Mouse (Mus musculus) kidney, adult 11 months (tissue): ENCODE measurements around the gene Tlx1.

Experiments used
- DNase-seq: peaks from one replicate; pipeline ENCODE4 v3.0.0; 2022

The Tlx1 gene

DNA sequence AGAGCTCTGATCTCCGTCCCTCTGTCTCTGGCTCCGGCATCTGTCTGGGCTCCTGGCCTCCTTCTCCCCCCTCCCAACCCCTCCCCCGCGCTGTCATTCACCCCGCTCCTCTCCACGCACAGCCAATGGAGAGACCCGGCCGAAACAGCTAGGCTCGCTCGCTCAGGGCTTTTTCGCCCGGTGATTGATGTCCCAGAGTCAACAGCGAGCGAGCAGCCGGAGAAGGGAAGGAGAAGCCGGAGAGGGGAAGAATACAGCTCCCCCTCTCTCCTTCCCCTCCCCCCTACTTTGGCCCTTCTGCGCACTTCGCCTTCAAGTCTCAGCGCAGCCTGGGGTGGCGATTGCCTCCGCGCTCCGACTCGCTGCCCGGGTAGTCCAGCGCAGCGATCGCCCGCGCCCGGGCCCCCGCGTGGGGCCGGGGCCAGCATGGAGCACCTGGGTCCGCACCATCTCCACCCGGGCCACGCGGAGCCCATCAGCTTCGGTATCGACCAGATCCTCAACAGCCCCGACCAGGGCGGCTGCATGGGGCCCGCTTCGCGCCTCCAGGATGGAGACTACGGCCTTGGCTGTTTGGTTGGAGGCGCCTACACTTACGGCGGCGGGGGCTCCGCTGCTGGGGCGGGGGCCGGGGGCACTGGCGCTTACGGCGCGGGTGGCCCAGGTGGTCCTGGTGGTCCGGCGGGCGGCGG, at the start of gene Tlx1:
Tlx1 (plus strand) TSS at position 191 of the 692 bp plus-strand sequence.
- no peak for DNase-seq

DNA sequence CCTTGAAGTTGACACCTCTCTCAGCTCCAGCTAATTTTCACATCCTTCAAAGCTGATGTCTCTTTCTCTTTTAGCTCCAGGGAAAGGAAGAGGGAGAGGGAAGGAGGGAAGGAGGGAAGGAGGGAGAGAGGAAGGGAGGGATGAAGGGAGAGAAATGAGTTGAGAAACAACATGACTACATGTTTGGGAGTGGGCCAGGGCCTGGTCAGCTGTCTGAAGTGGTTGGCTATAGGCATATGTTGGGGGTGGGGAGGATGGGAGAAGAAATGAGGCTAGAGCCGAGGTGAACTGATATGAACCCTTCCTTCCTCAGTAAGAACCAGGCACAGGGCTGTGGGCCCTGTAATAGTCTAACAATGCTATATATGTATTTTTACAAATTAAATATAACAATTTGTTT, 44.9 kb upstream of the Tlx1 start:
- no peak for DNase-seq

DNA sequence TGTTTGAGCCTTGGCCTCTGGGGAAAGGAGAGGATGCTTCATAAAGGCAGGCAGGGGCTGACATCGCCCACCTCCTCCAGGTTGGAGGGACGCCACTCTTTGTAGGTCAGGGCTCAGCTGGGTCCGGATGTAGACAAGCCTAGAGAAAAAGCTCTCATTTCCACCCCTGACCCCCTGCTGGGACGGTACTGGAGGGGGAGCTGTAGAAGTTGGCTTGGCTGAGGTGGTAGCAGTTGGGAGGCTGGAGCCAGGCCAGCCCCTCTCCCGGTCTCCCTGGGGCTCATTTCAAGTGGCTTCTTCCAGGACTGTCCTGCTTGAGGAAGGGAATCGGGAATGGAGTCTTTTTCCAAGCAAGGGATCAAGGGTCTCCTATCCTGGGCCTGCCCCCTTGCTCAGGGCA, 43.8 kb upstream of the Tlx1 start:
- no peak for DNase-seq

DNA sequence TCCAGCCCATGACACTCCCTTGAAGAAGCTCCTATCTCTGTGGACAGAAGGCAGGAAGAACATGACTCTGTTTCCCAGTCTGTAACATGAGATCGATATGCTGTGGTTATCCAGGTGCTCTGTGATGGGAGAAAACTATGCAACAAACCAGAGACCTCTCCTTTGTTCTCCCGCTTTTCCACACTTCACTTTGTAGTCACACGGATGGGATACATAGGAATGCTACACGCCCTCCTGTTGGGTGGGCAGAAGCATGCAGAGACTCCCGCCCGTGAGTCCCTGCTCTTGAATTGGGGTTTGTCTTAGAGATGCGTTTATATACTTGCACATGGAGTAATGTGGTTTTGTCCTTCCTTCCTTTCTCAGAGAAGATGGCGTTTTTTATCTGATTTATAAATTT, 39.8 kb upstream of the Tlx1 start:
- no peak for DNase-seq

DNA sequence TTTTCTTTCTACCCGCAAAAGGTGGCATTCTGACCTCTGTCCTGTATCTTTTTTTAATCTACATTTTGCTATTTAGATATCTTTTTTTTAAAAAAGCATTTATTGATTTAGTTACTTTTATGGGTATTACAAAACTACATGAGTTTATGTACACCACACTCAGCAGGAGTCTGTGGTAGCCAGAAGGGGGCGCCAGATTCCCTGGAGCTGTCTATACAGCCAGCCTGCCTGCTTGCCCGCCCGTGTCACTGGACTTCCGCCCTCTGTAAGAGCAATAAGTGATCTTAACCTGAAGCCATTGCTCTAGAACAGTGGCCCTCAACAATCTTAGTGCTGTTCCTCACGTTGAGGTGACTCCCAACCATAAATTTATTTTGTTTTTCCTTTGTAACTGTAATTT, 38.0 kb upstream of the Tlx1 start:
- DNase-seq = no peak

DNA sequence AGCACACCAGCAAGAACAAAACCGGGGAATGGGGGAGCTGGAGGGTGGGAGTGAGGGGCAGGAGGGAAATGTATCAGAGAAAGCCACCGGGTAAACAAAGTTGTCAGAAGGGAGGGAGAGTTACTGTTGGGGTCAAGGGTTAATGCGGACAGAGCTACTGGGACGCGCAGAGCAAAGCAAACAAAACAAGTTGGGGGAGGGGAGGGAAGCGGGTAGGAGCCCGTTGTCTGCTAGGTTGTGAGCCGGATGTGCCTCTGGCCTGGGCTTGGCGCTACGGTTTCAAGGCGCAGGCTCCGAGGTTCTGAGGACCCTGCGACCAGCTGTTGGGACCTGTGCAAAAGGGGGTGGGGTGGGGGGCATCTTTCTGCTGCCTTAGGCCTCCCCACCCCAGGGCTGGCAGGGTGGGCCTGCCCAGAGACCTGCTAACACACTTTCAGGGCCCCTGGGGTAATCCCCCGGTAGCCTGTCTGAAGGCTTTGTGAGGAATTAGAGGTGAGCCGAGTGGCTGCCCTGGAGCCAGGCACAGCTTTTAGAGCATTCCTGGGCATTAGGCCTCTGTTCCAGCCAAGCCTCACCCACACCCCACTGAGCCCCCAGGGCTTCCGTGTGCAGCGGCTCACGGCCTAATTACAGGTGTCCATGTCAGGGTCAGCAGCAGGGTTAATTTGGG, 36.6 kb upstream of the Tlx1 start:
- DNase-seq = no peak

DNA sequence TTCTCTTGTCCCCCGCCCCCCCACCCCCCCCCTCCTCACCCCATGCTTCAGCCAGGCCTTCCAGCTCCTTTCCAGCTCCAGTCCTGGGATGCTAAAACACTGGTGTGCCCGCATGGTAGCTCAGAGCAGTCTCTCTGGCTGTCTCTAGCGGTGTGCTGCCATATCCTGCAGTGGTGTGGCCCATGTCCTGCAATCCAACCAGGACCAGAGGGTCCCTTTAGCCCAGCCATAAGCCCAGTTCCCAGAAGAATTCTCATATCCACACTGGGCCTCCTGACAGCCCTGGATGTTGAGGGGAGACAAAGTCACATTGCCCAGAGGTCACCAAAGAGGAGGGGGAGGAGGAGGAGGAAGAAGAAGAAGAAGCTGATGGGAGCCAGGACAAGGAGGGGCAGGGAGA, 35.7 kb upstream of the Tlx1 start:
- no peak for DNase-seq

DNA sequence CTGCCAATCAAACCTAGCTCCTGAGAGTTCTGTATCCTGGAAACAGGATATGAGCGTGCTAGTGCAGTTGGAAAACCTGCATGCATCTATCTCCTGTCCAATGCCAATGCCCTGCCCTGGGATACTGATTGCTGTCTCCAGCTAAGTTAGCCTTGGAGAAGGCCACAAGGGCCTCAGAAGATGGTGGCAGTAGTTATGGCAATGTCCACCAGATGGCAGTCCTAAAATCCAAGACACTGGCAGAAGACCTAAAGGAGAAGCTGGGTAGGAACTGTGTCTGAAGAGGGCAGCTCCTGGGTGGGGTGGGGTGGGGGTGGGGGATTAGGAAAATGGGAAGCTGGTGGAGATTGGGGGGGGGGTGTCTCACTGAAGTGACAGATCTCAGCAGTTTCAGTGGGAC, 33.7 kb upstream of the Tlx1 start:
- DNase-seq = peak; percentile 19

DNA sequence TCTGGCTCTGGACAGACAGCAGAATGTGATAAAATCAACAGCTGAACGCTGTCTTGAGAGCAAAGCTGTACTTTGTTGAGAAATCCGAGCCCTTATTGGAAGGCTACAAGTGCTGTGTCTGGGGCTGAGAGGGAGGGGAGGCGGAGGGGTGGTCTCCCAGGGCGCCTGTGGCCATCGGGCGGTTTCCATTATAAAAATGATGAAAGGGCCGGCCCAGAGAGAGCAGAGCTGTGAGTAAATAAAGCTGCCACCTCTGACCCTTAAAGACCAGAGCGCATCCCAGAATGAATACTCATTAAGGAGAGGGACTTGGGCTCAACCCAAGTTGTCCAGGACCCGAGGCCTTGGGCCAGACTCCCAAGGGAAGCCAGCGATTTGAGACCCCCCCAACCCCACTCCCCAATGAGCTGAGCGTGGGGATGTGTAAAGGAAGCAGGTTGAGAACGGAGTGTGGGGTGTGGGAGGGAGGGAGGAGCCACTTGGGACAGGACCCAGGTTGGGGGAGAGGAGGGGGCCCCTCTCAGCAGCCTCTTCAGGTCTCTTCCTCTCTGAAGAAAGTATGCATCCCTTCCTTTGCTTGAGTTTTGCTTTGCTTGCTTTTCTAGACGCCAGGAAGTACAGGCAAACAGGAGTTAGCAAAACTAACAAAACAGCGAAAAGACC, 18.4 kb upstream of the Tlx1 start:
- DNase-seq = no peak

DNA sequence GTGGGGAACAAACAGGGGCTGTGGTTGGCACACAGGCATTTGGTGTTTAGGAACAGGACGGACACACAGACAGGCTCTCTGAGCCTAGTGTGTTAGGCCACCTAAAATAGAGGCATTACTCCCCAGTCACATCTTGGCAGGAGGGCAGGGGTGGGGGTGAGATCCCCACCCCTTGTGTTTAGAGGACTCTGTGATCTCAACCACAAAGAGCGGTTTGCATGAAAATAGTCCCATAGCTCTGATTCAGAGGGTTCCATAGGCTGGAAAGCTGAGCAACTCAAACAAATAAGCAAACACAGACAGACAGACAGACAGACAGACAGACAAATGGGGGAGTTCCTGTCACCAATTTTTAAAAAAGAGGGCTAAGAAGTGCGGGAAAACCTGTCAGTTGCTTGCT, 7.9 kb upstream of the Tlx1 start:
- no peak for DNase-seq

DNA sequence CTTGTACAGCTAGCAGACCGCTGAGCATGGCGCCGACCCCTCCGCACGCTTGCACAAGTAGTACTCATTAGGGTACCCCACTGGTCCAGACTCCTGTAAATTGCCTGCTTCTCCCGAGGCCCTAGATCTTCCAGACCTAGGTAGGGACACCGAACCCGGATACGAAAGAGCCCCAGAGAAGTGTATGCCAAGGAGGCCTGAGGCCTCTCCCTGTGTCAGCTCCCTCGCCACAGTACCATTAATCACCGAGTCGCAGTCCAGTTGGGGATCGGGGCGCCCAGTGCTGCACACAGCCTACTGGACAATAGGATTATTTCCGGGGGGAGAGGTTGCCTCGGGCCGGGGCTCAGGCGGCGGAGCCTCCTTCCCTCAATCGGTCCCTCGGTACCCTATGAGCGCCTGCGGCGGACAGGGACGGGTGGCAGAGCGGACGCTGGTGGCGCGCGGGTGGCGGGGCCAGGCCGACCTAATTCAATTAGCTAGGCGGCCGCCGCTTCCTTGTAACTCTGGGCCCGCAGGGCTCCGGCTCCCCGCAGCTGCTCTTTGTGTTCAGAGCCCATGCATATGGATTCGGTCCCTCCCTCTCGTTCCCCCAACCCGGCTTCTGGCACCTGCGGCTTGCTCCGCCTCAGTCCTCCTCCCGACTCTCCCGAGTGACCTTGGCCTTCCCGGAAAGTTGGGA, 7.1 kb upstream of the Tlx1 start:
- DNase-seq = no peak

DNA sequence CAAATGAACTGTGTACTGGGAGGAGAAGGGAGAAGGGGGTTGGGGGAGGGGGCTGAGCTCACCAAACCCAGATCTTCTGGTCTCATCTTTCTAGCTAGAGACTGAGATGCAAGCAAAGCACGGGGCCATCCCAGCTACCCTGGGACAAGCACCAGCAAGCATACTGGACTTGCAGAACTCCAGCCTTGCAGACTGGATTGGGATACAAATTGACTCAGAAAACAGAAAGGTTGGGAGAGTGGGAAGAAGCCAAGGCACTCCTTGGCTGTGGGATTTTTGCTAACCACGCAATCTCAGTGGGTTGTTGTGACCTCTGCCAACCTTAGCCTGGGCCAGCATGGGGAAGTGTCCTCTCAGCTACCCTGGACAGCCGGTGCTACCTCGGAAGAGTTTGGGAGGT, 3.4 kb upstream of the Tlx1 start:
- DNase-seq = no peak

DNA sequence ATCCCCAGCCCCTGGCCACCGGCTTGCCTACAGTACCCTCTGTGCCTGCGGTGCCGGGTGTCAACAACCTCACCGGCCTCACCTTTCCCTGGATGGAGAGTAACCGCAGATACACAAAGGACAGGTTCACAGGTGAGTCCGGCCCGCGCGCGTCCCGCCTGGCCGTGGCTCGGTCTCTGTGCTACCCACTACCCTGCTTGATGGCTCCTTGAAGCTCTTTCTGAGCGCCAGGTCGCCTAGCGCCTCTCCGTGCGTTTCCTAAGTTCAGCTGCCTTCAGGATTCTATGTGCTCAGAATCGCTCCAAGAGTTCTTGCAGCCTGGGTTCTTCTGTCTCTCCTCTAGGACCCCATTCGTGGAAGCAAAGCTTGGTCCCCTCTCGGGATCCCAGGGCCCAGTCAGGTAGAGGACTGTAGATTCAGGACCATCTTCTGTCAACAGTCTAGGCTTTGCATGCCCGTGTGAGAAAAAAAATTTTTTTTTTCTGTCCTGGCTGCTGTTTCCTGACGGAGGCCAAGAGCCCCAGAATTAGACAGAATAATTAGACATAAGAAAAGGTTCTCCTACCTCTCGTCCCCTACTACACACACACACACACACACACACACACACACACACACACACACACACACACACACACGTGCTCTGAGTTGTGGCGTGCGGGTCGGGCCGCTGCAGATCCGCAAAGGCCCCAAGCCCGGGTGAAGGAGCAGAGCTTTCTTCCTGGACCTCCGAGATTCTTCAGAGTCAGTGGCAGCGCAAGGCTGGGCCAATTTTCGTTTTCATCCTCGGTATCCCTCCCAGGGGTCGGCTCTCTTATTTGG, 1.1 kb downstream of the Tlx1 start:
- DNase-seq = no peak

DNA sequence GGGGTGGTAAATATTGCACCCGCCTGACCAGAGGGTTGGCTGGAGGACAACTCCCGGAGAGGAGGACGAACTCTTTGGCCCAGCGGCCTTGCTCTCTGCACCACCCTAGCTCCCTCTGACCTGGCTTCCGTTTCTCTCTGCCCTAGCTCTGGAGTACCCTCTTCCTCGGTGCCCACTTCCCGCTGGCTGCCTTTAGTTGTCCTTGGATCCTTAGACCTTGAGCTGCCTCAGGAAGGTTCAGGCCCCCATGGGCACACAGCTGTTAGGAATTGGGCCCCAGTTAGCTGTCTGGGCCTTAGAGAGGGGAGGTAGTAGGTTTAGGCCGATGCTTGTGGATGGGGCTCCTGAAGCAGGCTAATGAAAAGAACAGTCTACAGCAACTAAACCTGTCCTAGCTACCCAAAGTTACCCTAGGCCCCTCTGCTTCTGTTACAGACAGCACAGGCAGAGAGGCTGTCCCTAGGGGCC, 1.7 kb downstream of the Tlx1 start:
- DNase-seq = no peak

DNA sequence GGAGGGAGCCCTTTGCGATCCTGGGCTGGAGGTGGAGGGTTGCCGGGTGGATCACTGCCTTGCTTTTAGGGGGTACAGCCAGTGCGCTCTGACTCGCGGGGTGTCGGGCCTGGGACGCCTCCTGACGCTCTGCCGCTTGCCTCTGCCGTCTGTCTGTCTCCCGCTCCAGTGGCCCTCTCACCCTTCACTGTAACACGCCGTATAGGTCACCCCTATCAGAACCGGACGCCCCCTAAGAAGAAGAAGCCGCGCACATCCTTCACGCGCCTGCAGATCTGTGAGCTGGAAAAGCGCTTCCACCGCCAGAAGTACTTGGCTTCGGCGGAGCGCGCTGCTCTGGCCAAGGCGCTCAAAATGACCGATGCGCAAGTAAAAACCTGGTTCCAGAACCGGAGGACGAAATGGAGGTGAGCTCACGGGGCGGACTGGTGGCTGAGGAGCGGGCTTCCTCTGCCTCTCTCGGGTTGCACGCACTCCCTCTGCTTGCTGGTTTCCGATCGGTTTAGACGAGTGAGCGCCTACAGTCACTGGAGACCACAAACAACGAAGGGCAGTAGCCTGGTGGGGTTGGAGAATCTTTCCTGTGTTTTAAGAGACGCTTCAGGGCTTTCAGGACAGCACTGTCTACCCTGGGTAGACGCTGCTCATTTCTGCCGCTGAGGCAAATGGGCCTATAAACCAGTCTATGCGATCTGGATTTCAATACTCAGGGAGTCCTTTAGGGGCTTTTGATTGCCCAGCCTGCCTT, 3.0 kb downstream of the Tlx1 start:
- no peak for DNase-seq

DNA sequence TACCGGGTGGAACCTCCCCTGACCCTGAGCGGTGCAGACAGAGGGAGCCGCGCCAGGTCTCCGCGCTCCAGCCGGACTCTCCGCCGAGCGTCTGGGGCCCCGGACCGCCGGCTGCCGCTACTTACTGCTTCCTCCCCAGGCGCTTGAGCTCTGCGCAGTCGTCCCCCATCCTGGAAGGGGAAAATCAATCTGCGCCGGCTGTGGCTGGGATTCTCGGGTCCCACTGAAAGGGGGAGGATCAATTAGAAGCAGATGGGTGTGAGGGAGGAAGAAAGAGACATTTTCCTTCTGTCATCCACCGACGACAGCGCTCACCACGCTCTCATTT, 3.5 kb downstream of the Tlx1 start:
- no peak for DNase-seq

DNA sequence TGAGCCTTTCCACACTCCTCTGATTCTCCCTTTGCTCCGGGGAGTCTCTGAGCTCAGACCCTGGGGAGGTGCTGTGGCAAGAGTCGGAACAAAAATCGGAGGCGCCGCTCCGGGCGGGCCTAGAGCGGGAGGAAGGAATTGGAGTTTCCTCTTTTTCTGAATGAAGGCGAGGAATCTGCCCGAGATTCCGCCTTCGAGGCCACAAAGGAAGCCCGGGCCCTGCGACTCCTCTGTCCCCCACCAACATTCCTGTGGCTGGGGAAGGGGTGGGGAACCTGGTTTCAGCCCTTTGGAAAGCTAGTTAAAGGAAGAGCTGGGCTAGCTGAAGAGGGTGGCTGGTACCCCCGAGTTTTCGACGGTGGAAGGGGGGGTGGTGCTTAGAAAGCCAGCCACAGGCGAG, 4.0 kb downstream of the Tlx1 start:
- no peak for DNase-seq

DNA sequence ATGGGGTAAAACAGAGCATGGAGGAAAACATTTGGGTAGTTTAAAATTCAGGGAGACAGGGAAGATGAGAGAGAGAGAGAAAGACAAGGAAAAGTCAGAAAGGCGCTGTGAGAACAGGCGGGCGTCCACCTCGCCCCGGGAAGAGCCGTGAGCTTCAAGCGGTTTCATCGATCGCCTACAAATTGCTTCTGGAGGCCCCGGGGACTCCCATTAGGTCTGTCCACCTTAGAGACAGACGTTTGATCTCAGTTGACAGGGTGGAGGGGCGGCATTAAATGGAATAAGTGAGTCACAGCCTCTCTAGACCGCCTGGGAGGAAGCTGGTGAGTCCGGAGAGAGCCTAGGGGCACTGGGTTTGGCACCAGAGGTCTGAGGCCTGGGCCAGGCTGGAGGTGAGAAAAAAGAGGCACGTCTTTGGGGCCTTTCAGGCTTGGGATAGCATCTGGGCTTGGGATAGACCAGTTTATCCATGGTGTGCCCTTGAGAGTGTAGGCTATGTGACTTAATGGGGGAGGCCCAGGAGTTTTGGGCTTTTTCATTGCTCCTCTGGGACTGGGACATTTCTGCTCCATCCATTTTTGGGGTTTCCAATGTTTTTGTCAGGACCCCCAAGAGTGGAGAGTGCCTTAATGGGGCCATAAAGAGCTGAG, 4.8 kb downstream of the Tlx1 start:
- DNase-seq = no peak

DNA sequence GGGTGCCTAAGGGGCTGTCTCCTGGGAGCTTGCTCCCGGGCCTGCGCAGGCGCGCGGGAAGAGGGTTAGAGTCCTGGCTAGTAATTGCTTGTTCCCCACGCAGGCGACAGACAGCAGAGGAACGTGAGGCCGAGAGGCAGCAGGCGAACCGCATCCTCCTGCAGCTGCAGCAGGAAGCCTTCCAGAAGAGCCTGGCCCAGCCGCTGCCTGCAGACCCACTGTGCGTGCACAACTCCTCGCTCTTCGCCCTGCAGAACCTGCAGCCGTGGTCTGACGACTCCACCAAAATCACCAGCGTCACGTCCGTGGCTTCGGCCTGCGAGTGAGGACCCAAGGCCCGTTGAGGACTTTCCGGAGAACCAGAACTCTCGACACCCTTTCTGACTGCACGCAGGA, 5.3 kb downstream of the Tlx1 start:
- no peak for DNase-seq

DNA sequence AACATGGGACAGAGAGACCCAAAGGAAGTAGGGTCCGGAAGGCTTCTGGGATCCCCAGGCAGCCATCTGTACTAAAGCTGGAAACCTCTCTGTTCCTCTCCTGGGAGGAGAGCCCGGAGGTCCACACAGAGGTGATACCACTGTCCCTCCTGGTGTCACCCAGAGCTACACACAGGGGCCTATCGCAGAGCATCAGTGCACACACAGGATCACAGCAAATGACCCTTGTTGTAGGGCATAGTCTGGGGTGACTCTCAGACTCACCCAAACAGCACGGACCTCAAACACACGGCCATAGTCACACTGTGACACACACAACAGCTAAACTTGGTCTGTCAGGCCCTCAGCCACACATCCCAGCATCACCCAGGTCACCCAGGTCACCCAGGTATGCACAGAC, 5.9 kb downstream of the Tlx1 start:
- no peak for DNase-seq

DNA sequence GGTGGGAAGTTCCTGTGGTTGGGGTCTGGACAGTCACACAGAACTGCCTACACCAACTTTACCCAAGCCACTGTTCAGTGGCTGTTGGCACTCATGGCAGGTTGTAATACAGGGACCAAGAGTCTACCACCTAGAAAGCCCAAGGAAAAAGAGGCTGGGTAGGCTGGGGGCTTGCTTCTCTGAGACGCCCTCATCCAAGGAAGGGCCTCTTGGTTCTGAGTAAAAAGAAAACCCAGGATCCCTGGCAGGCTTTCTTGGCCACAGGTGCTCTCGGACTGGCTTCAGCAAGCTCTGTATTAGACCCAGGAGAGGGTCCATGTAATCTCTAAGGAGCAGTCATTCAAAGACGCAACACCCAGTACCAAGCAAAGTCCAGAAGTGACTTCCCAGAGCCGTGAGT, 7.7 kb downstream of the Tlx1 start:
- no peak for DNase-seq

DNA sequence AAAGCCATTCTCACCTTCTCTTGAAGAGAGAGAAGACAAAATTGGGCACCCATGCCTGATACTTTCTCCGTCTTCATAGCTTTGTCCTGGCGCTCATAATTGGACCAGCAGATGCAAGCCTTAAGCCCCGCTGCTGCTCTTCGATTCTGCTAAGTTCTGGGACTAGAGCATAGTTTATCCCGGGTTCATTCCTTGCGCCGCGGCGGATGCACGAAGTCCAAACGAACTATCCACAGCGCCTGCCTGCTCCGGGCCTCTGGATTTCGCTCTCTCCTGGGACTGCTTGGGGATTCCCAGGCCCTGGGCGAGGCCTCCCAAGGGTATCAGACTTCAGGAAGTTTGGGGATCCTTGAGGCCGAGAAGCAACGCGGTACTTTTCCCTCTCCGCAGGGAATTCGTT, 8.4 kb downstream of the Tlx1 start:
- DNase-seq = no peak
